Mouse (Mus musculus): ENCODE data around the gene Nckap5. TPM values are rescaled to one million over a fixed set of nuclear protein-coding genes. Genes with fewer than 3 reads are reported as not detected.

The Nckap5 gene
- polyA plus RNA-seq, 1 experiment from 2014 or later = 10.1 TPM

GRCm38 (mm10) chr1:126432285-126432684, 398.3 kb downstream of the Nckap5 start:
- no peaks in the 10 kb centered on the region for H3K27me3 ChIP-seq (replicated peaks; ENCODE audit: control insufficient read depth, insufficient read depth, low read length)
- no peak overlapping the region for H3K4me3 ChIP-seq (ENCODE audit: low read depth, low read length)
- DNase-seq (ENCODE audit: low spot score) = no peak
- no peak overlapping the region for H3K4me2 ChIP-seq (ENCODE audit: low read length)
- no peak for ATAC-seq (replicated peaks; ENCODE audit: low FRiP score, low TSS enrichment, low read depth)
- H3K36me3 ChIP-seq (ENCODE audit: control insufficient read depth, insufficient read depth, low read length) = no peaks in the 10 kb centered on the region
- H3K9me3 ChIP-seq (ENCODE audit: control insufficient read depth, low read length) = no peaks in the 10 kb centered on the region
- H3K4me1 ChIP-seq (replicated peaks; ENCODE audit: control insufficient read depth, insufficient read depth, low read length) = no peaks in the 10 kb centered on the region
- H3K9ac ChIP-seq (ENCODE audit: low read length) = no peak overlapping the region
- no peak overlapping the region for H3K27ac ChIP-seq (ENCODE audit: low read depth)
- 96% methylated on average over 4 of the region's 4 CpGs for WGBS

- no peak overlapping the region for H3K4me2 ChIP-seq (ENCODE audit: low read length)
- no peaks in the 10 kb centered on the region for H3K4me1 ChIP-seq (replicated peaks; ENCODE audit: control insufficient read depth, insufficient read depth, low read length)
- WGBS = 18% methylated on average over 5 of the region's 5 CpGs
- H3K4me3 ChIP-seq (ENCODE audit: low read depth, low read length) = no peak overlapping the region
- H3K27me3 ChIP-seq (replicated peaks; ENCODE audit: control insufficient read depth, insufficient read depth, low read length) = no peaks in the 10 kb centered on the region
- no peak overlapping the region for H3K9ac ChIP-seq (ENCODE audit: low read length)
- H3K36me3 ChIP-seq (ENCODE audit: control insufficient read depth, insufficient read depth, low read length) = no peaks in the 10 kb centered on the region
- DNase-seq (ENCODE audit: low spot score) = peak; percentile 68
- no peak overlapping the region for H3K27ac ChIP-seq (ENCODE audit: low read depth)
- 0 out of 2 replicates have a peak, but pooled peaks have one; percentile 64 for ATAC-seq (replicated peaks; ENCODE audit: low FRiP score, low TSS enrichment, low read depth)
- no peaks in the 10 kb centered on the region for H3K9me3 ChIP-seq (ENCODE audit: control insufficient read depth, low read length)
Observed at GRCm38 (mm10) chr1:126431594-126431993, 399.0 kb downstream of the Nckap5 start.

GRCm38 (mm10) chr1:126411426-126411825, 419.2 kb downstream of the Nckap5 start:
- 77% methylated on average over 5 of the region's 5 CpGs for WGBS
- H3K4me1 ChIP-seq (replicated peaks; ENCODE audit: control insufficient read depth, insufficient read depth, low read length) = no peaks in the 10 kb centered on the region
- no peak overlapping the region for H3K27ac ChIP-seq (ENCODE audit: low read depth)
- no peaks in the 10 kb centered on the region for H3K9me3 ChIP-seq (ENCODE audit: control insufficient read depth, low read length)
- H3K9ac ChIP-seq (ENCODE audit: low read length) = no peak overlapping the region
- no peak for ATAC-seq (replicated peaks; ENCODE audit: low FRiP score, low TSS enrichment, low read depth)
- DNase-seq (ENCODE audit: low spot score) = no peak
- H3K4me3 ChIP-seq (ENCODE audit: low read depth, low read length) = no peak overlapping the region
- H3K4me2 ChIP-seq (ENCODE audit: low read length) = no peak overlapping the region
- no peaks in the 10 kb centered on the region for H3K36me3 ChIP-seq (ENCODE audit: control insufficient read depth, insufficient read depth, low read length)
- H3K27me3 ChIP-seq (replicated peaks; ENCODE audit: control insufficient read depth, insufficient read depth, low read length) = no peaks in the 10 kb centered on the region

- Histone ChIP-seq H3K36me3 (ENCODE audit: control insufficient read depth, insufficient read depth, low read length) (no peaks in the 10 kb centered on the region), H3K4me3 (ENCODE audit: low read depth, low read length) (no peak overlapping the region), H3K9ac (ENCODE audit: low read length) (no peak overlapping the region), H3K9me3 (ENCODE audit: control insufficient read depth, low read length) (no peaks in the 10 kb centered on the region), H3K4me2 (ENCODE audit: low read length) (no peak overlapping the region), H3K27me3 (replicated peaks; ENCODE audit: control insufficient read depth, insufficient read depth, low read length) (no peaks in the 10 kb centered on the region), H3K27ac (ENCODE audit: low read depth) (no peak overlapping the region), H3K4me1 (replicated peaks; ENCODE audit: control insufficient read depth, insufficient read depth, low read length) (no peaks in the 10 kb centered on the region)
- WGBS = 10% methylated on average over 4 of the region's 4 CpGs
- DNase-seq (ENCODE audit: low spot score) (peak; percentile 71), ATAC-seq (replicated peaks; ENCODE audit: low FRiP score, low TSS enrichment, low read depth) (no peak)
Observed at GRCm38 (mm10) chr1:126407886-126408285, 422.7 kb downstream of the Nckap5 start.

GRCm38 (mm10) chr1:126405543-126405942, 425.1 kb downstream of the Nckap5 start:
- Histone ChIP-seq H3K4me3 (ENCODE audit: low read depth, low read length) (no peak overlapping the region), H3K27me3 (replicated peaks; ENCODE audit: control insufficient read depth, insufficient read depth, low read length) (no peaks in the 10 kb centered on the region), H3K4me2 (ENCODE audit: low read length) (no peak overlapping the region), H3K36me3 (ENCODE audit: control insufficient read depth, insufficient read depth, low read length) (no peaks in the 10 kb centered on the region), H3K9ac (ENCODE audit: low read length) (no peak overlapping the region), H3K27ac (ENCODE audit: low read depth) (no peak overlapping the region), H3K4me1 (replicated peaks; ENCODE audit: control insufficient read depth, insufficient read depth, low read length) (no peaks in the 10 kb centered on the region), H3K9me3 (ENCODE audit: control insufficient read depth, low read length) (no peaks in the 10 kb centered on the region)
- no peak for ATAC-seq (replicated peaks; ENCODE audit: low FRiP score, low TSS enrichment, low read depth)
- whole genome bisulfite sequencing = 77% methylated on average over 2 of the region's 2 CpGs
- DNase-seq (ENCODE audit: low spot score) = no peak

GRCm38 (mm10) chr1:126403970-126404369, 426.6 kb downstream of the Nckap5 start:
- Histone ChIP-seq H3K27me3 (replicated peaks; ENCODE audit: control insufficient read depth, insufficient read depth, low read length) (no peaks in the 10 kb centered on the region), H3K36me3 (ENCODE audit: control insufficient read depth, insufficient read depth, low read length) (no peaks in the 10 kb centered on the region), H3K4me3 (ENCODE audit: low read depth, low read length) (no peak overlapping the region), H3K4me2 (ENCODE audit: low read length) (no peak overlapping the region), H3K9me3 (ENCODE audit: control insufficient read depth, low read length) (no peaks in the 10 kb centered on the region), H3K4me1 (replicated peaks; ENCODE audit: control insufficient read depth, insufficient read depth, low read length) (no peaks in the 10 kb centered on the region), H3K27ac (ENCODE audit: low read depth) (no peak overlapping the region), H3K9ac (ENCODE audit: low read length) (no peak overlapping the region)
- ATAC-seq (replicated peaks; ENCODE audit: low FRiP score, low TSS enrichment, low read depth) (no peak), DNase-seq (ENCODE audit: low spot score) (no peak)

GRCm38 (mm10) chr1:126391204-126391603, 439.4 kb downstream of the Nckap5 start:
- no peaks in the 10 kb centered on the region for H3K27me3 ChIP-seq (replicated peaks; ENCODE audit: control insufficient read depth, insufficient read depth, low read length)
- DNase-seq (ENCODE audit: low spot score) (no peak), ATAC-seq (replicated peaks; ENCODE audit: low FRiP score, low TSS enrichment, low read depth) (no peak)
- H3K4me1 ChIP-seq (replicated peaks; ENCODE audit: control insufficient read depth, insufficient read depth, low read length) = no peaks in the 10 kb centered on the region; the same call in 1 of the 2 replicates
- no peaks in the 10 kb centered on the region for H3K9me3 ChIP-seq (ENCODE audit: control insufficient read depth, low read length)
- 49% methylated on average over 4 of the region's 4 CpGs for WGBS
- H3K36me3 ChIP-seq (ENCODE audit: control insufficient read depth, insufficient read depth, low read length) = no peaks in the 10 kb centered on the region
- H3K9ac ChIP-seq (ENCODE audit: low read length) = no peak overlapping the region
- no peak overlapping the region for H3K4me3 ChIP-seq (ENCODE audit: low read depth, low read length)
- no peak overlapping the region for H3K27ac ChIP-seq (ENCODE audit: low read depth)
- H3K4me2 ChIP-seq (ENCODE audit: low read length) = no peak overlapping the region

GRCm38 (mm10) chr1:126377339-126377980, 453.1 kb downstream of the Nckap5 start:
- Histone ChIP-seq H3K9me3 (ENCODE audit: control insufficient read depth, low read length) (no peaks in the 10 kb centered on the region), H3K4me3 (ENCODE audit: low read depth, low read length) (no peak overlapping the region), H3K9ac (ENCODE audit: low read length) (no peak overlapping the region), H3K4me2 (ENCODE audit: low read length) (no peak overlapping the region), H3K36me3 (ENCODE audit: control insufficient read depth, insufficient read depth, low read length) (no peaks in the 10 kb centered on the region), H3K4me1 (replicated peaks; ENCODE audit: control insufficient read depth, insufficient read depth, low read length) (no peaks in the 10 kb centered on the region), H3K27me3 (replicated peaks; ENCODE audit: control insufficient read depth, insufficient read depth, low read length) (no peaks in the 10 kb centered on the region), H3K27ac (ENCODE audit: low read depth) (no peak overlapping the region)
- no peak for ATAC-seq (replicated peaks; ENCODE audit: low FRiP score, low TSS enrichment, low read depth)
- WGBS = 70% methylated on average over 9 of the region's 9 CpGs
- DNase-seq (ENCODE audit: low spot score) = no peak

- no peak overlapping the region for H3K4me3 ChIP-seq (ENCODE audit: low read depth, low read length)
- H3K27ac ChIP-seq (ENCODE audit: low read depth) = no peak overlapping the region
- no peaks in the 10 kb centered on the region for H3K9me3 ChIP-seq (ENCODE audit: control insufficient read depth, low read length)
- H3K36me3 ChIP-seq (ENCODE audit: control insufficient read depth, insufficient read depth, low read length) = no peaks in the 10 kb centered on the region
- no peak overlapping the region for H3K4me2 ChIP-seq (ENCODE audit: low read length)
- 55% methylated on average over 2 of the region's 2 CpGs for WGBS
- H3K4me1 ChIP-seq (replicated peaks; ENCODE audit: control insufficient read depth, insufficient read depth, low read length) = no peaks in the 10 kb centered on the region
- no peaks in the 10 kb centered on the region for H3K27me3 ChIP-seq (replicated peaks; ENCODE audit: control insufficient read depth, insufficient read depth, low read length)
- ATAC-seq (replicated peaks; ENCODE audit: low FRiP score, low TSS enrichment, low read depth) (no peak), DNase-seq (ENCODE audit: low spot score) (no peak)
- no peak overlapping the region for H3K9ac ChIP-seq (ENCODE audit: low read length)
Observed at GRCm38 (mm10) chr1:126366736-126367135, 463.9 kb downstream of the Nckap5 start.
